Mouse (Mus musculus): ENCODE measurements at regions not wholly inside any gene's neighbourhood (a gene's known extent, or its start where the extent isn't known, plus 50 kb on each side); places are given as distances from the start of the nearest gene placed in this dataset.

DNA sequence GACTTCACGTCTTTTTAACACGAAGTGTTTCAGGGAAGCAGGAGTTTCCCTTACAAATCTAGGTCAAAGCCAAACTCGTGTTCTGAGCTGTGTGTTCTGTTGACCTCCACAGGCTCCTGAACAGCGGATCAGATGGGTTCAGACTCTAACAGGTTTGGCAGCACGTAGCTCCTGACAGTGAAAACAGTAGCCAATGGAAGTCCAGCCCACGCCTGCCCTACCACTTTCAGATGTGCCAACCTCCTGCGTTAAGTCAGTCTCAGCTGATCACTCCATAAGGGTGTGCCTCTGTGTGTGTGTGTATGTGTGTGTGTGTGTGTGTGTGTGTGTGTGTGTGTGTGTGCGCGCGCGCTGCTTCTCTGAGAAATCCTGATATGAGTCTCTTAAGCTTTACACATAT, 116.8 kb downstream of the Basp1 start:
- TF ChIP-seq POLR2A (IDR thresholded peaks at IDR 0.05; ENCODE audit: low read depth, low read length) (no peak), CTCF (IDR thresholded peaks at IDR 0.05; ENCODE audit: extremely low read depth, insufficient read length, insufficient replicate concordance, low read depth, low read length) (no peak)
